Mouse (Mus musculus) MEL (cell line): ENCODE measurements at regions not wholly inside any gene's neighbourhood (a gene's known extent, or its start where the extent isn't known, plus 50 kb on each side); places are given as distances from the start of the nearest gene placed in this dataset.

Source experiments
- DNase-seq: peaks from one replicate; pipeline ENCODE4 v3.0.0; 2011; ENCODE audit warnings: low read depth, low spot score
- H3K27ac ChIP-seq: 2 replicates; pipeline ENCODE4 v1.5.1; 2012; ENCODE audit warnings: low read depth, mild to moderate bottlenecking, control low read depth, low read length, moderate library complexity; ENCODE audit not compliant: control insufficient read depth
- H3K27me3 ChIP-seq, 2 experiments: fragments of 150-350 bp in 1 of 2; sonication (generic) in 1 of 2; 2 replicates each; pipeline ENCODE4 v1.6.1; 2012; ENCODE audit warnings: low read length in 2 of 2, mild to moderate bottlenecking in 2 of 2, improper control_type of control experiment in 1 of 2, moderate library complexity in 1 of 2; ENCODE audit not compliant: insufficient read depth in 2 of 2, control insufficient read depth in 1 of 2
- H3K36me3 ChIP-seq, 2 experiments: 2 replicates each; pipeline ENCODE4 v1.6.1; 2012 to 2014; ENCODE audit warnings: low read length in 2 of 2, improper control_type of control experiment in 1 of 2, inconsistent platforms in 1 of 2, mild to moderate bottlenecking in 1 of 2; ENCODE audit not compliant: insufficient read depth in 2 of 2, control insufficient read depth in 1 of 2
- H3K4me1 ChIP-seq, 2 experiments: fragments of 150-350 bp in 1 of 2; sonication (generic) in 1 of 2; 2 replicates each; pipeline ENCODE4 v1.6.1; 2012; ENCODE audit warnings: low read length in 2 of 2, improper control_type of control experiment in 1 of 2, mild to moderate bottlenecking in 1 of 2; ENCODE audit not compliant: insufficient read depth in 2 of 2, control insufficient read depth in 1 of 2
- H3K4me3 ChIP-seq, 2 experiments: fragments of 150-350 bp in 1 of 2; sonication (generic) in 1 of 2; 2 replicates each; pipeline ENCODE4 v1.5.1; 2012; ENCODE audit warnings: low read depth in 2 of 2, low read length in 2 of 2, mild to moderate bottlenecking in 2 of 2, moderate library complexity in 2 of 2, control low read depth in 1 of 2, improper control_type of control experiment in 1 of 2; ENCODE audit not compliant: control insufficient read depth in 1 of 2, insufficient read depth in 1 of 2
- H3K79me2 ChIP-seq: 2 replicates; pipeline ENCODE4 v1.6.1; 2012; ENCODE audit warnings: mild to moderate bottlenecking, low read length, moderate library complexity; ENCODE audit not compliant: control insufficient read depth, poor library complexity, insufficient read depth
- H3K9ac ChIP-seq: 2 replicates; pipeline ENCODE4 v1.6.1; 2012; ENCODE audit warnings: low read depth, mild to moderate bottlenecking, control low read depth, low read length, moderate library complexity; ENCODE audit not compliant: control insufficient read depth, poor library complexity, severe bottlenecking
- H3K9me3 ChIP-seq: fragments of 150-350 bp; sonication (generic); replicated peaks from 2 replicates; pipeline ENCODE4 v1.6.1; 2012; ENCODE audit warnings: mild to moderate bottlenecking, low read length, improper control_type of control experiment, moderate library complexity; ENCODE audit not compliant: insufficient read depth
- CTCF ChIP-seq, 3 experiments: IDR thresholded peaks in 2 of 3; conservative IDR thresholded peaks in 1 of 3; 2 replicates each; pipeline ENCODE4 v1.5.1; 2011 to 2012; ENCODE audit warnings: low read length in 3 of 3, low read depth in 2 of 3, mild to moderate bottlenecking in 2 of 3, improper control_type of control experiment in 1 of 3, inconsistent platforms in 1 of 3, mixed read lengths in 1 of 3, moderate library complexity in 1 of 3; ENCODE audit not compliant: control insufficient read depth in 1 of 3, insufficient read depth in 1 of 3, poor library complexity in 1 of 3, severe bottlenecking in 1 of 3
- ETS1 ChIP-seq: IDR thresholded peaks from 2 replicates; pipeline ENCODE4 v1.6.1; 2012; ENCODE audit warnings: low read depth, mild to moderate bottlenecking, inconsistent platforms, low read length, improper control_type of control experiment, moderate library complexity
- GABPA ChIP-seq: IDR thresholded peaks from 2 replicates; pipeline ENCODE4 v1.6.1; 2012; ENCODE audit warnings: low read depth, mild to moderate bottlenecking, inconsistent platforms, low read length, improper control_type of control experiment, moderate library complexity
- HCFC1 ChIP-seq: IDR thresholded peaks from 2 replicates; pipeline ENCODE4 v1.6.1; 2012; ENCODE audit warnings: low read depth, mild to moderate bottlenecking, inconsistent platforms, low read length, improper control_type of control experiment, moderate library complexity
- JUND ChIP-seq: IDR thresholded peaks from 2 replicates; pipeline ENCODE4 v1.6.1; 2011; ENCODE audit warnings: low read depth, mild to moderate bottlenecking, improper control_type of control experiment, low read length
- MAFK ChIP-seq: IDR thresholded peaks from 2 replicates; pipeline ENCODE4 v1.6.1; 2011; ENCODE audit warnings: low read depth, mild to moderate bottlenecking, low read length, improper control_type of control experiment, borderline replicate concordance
- MAX ChIP-seq: IDR thresholded peaks from 2 replicates; pipeline ENCODE4 v1.6.1; 2011; ENCODE audit warnings: low read length, improper control_type of control experiment
- MXI1 ChIP-seq: IDR thresholded peaks from 2 replicates; pipeline ENCODE4 v1.6.1; 2011; ENCODE audit warnings: mild to moderate bottlenecking, low read depth, low read length, improper control_type of control experiment
- MYB ChIP-seq: IDR thresholded peaks from 2 replicates; pipeline ENCODE4 v1.6.1; 2011; ENCODE audit warnings: mild to moderate bottlenecking, low read depth, low read length, improper control_type of control experiment
- MYC ChIP-seq: IDR thresholded peaks from 2 replicates; pipeline ENCODE4 v1.6.1; 2011; ENCODE audit warnings: low read depth, mild to moderate bottlenecking, low read length, improper control_type of control experiment, moderate library complexity
- NRF1 ChIP-seq: IDR thresholded peaks from 2 replicates; pipeline ENCODE4 v1.6.1; 2014; ENCODE audit warnings: low read depth, mild to moderate bottlenecking, inconsistent platforms, low read length, improper control_type of control experiment, moderate library complexity; ENCODE audit not compliant: poor library complexity, insufficient read depth, severe bottlenecking
- RAD21 ChIP-seq: IDR thresholded peaks from 2 replicates; pipeline ENCODE4 v1.6.1; 2011; ENCODE audit warnings: mild to moderate bottlenecking, low read depth, low read length, improper control_type of control experiment
- SIN3A ChIP-seq: IDR thresholded peaks from 2 replicates; pipeline ENCODE4 v1.6.1; 2012; ENCODE audit warnings: low read length, improper control_type of control experiment, inconsistent platforms
- SMC3 ChIP-seq: IDR thresholded peaks from 2 replicates; pipeline ENCODE4 v1.6.1; 2011; ENCODE audit warnings: low read depth, low read length, improper control_type of control experiment
- TCF12 ChIP-seq: IDR thresholded peaks from 2 replicates; pipeline ENCODE4 v1.6.1; 2014; ENCODE audit warnings: low read depth, mild to moderate bottlenecking, inconsistent platforms, low read length, improper control_type of control experiment, moderate library complexity
- USF1 ChIP-seq: IDR thresholded peaks from 2 replicates; pipeline ENCODE4 v1.6.1; 2014; ENCODE audit warnings: low read depth, mild to moderate bottlenecking, inconsistent platforms, low read length, improper control_type of control experiment, moderate library complexity
- USF2 ChIP-seq, 2 experiments: IDR thresholded peaks; 2 replicates each; pipeline ENCODE4 v1.6.1; 2011 to 2012; ENCODE audit warnings: improper control_type of control experiment in 2 of 2, low read length in 2 of 2, borderline replicate concordance in 1 of 2, inconsistent platforms in 1 of 2, low read depth in 1 of 2, mild to moderate bottlenecking in 1 of 2; ENCODE audit not compliant: insufficient read depth in 1 of 2

- no peak overlapping the region for H3K27ac ChIP-seq
These were observed 211.0 kb upstream of the Six2 start for GRCm38 (mm10) chr17:85899096-85899495.

GRCm38 (mm10) chr17:85895978-85896377, 207.9 kb upstream of the Six2 start:
- Histone ChIP-seq H3K4me3 (no peak overlapping the region), H3K27me3 (peaks cover 9 to 17% of the 10 kb centered on the region in 2 experiments), H3K9me3 (no peaks in the 10 kb centered on the region), H3K4me1 (no peaks in the 10 kb centered on the region)
- TF ChIP-seq MAFK (no peak), NRF1 (no peak), CTCF (IDR thresholded peaks at IDR 0.05 in 2 of 3, conservative IDR thresholded peaks at IDR 0.05 in 1 of 3; ENCODE audit: control insufficient read depth in 1 of 3, insufficient read depth in 1 of 3, low read depth in 2 of 3, low read length in 3 of 3, poor library complexity in 1 of 3, severe bottlenecking in 1 of 3) (no peak), MYB (no peak), MXI1 (no peak)
- TF ChIP-seq, all 39 proteins: peak for 0
- H3K36me3 ChIP-seq, result no peaks in the 10 kb centered on the region
- no peak overlapping the region for H3K27ac ChIP-seq
- no peak overlapping the region for H3K9ac ChIP-seq
- no peak for DNase-seq
- H3K79me2 ChIP-seq, result no peaks in the 10 kb centered on the region

More at GRCm38 (mm10) chr17:85899096-85899495, 211.0 kb upstream of the Six2 start:
- TF ChIP-seq MAX, result no peak
- no peak for TF ChIP-seq SIN3A
- no peak for TF ChIP-seq HCFC1
- TF ChIP-seq JUND, result no peak
- no peak for TF ChIP-seq ETS1
- TF ChIP-seq RAD21, result no peak
- TF ChIP-seq USF2 (IDR thresholded peaks at IDR 0.05; ENCODE audit: borderline replicate concordance in 1 of 2, insufficient read depth in 1 of 2, low read depth in 1 of 2, low read length in 2 of 2), result no peak
- TF ChIP-seq MYC, result no peak
- no peak for TF ChIP-seq TCF12
- no peak for TF ChIP-seq SMC3
- TF ChIP-seq GABPA, result no peak
- TF ChIP-seq USF1, result no peak
- no peak for TF ChIP-seq NRF1
- TF ChIP-seq, all 39 proteins: peak for 0
- Histone ChIP-seq H3K4me1 (no peaks in the 10 kb centered on the region), H3K9ac (no peak overlapping the region), H3K9me3 (no peaks in the 10 kb centered on the region), H3K36me3 (no peaks in the 10 kb centered on the region), H3K4me3 (no peak overlapping the region), H3K27me3 (peaks cover 9 to 15% of the 10 kb centered on the region in 2 experiments), H3K79me2 (no peaks in the 10 kb centered on the region)
- DNase-seq, result no peak
